Mouse (Mus musculus) testis, adult 2 months (tissue): Measurements from ENCODE around the gene Shank2. TPM values are rescaled to one million over a fixed set of nuclear protein-coding genes. Genes with fewer than 3 reads are reported as not detected.

Experiments used
- H3K27ac ChIP-seq: fragments of 200-500 bp; 2 replicates; pipeline ENCODE4 v1.5.1; 2012; ENCODE audit warnings: low read depth, low read length; ENCODE audit not compliant: control insufficient read depth, insufficient read depth
- H3K27me3 ChIP-seq: fragments of 200-500 bp; 2 replicates; pipeline ENCODE4 v1.6.1; 2012; ENCODE audit warnings: mild to moderate bottlenecking, low read length, moderate library complexity; ENCODE audit not compliant: control insufficient read depth, insufficient read depth
- H3K36me3 ChIP-seq: fragments of 200-500 bp; 2 replicates; pipeline ENCODE4 v1.6.1; 2012; ENCODE audit warnings: mild to moderate bottlenecking, low read length; ENCODE audit not compliant: control insufficient read depth, insufficient read depth
- H3K4me1 ChIP-seq: fragments of 200-500 bp; 2 replicates; pipeline ENCODE4 v1.6.1; 2012; ENCODE audit warnings: low read length; ENCODE audit not compliant: control insufficient read depth, insufficient read depth
- H3K4me3 ChIP-seq: fragments of 200-500 bp; 2 replicates; pipeline ENCODE4 v1.5.1; 2012; ENCODE audit warnings: low read depth, mild to moderate bottlenecking, low read length, moderate library complexity, mixed read lengths; ENCODE audit not compliant: control insufficient read depth
- CTCF ChIP-seq: fragments of 200-500 bp; IDR thresholded peaks from 2 replicates; pipeline ENCODE4 v1.5.1; 2012; ENCODE audit warnings: low read depth, mild to moderate bottlenecking, inconsistent platforms, low read length, moderate library complexity; ENCODE audit not compliant: control insufficient read depth, insufficient read depth, insufficient replicate concordance
- POLR2A ChIP-seq: fragments of 200-500 bp; IDR thresholded peaks from 2 replicates; pipeline ENCODE4 v1.6.1; 2012; ENCODE audit warnings: low read depth, mild to moderate bottlenecking, inconsistent platforms, low read length, moderate library complexity; ENCODE audit not compliant: control insufficient read depth
- polyA plus RNA-seq: library from polyadenylated mRNA; depleted of rRNA; stranded (reverse); fragments of >200 nt; gene quantifications from 2 replicates; pipeline ENCODE4 v1.2.3, GENCODE M21; 2012

Gene Shank2
- polyA plus RNA-seq, 1 experiment: 34.7 TPM

DNA sequence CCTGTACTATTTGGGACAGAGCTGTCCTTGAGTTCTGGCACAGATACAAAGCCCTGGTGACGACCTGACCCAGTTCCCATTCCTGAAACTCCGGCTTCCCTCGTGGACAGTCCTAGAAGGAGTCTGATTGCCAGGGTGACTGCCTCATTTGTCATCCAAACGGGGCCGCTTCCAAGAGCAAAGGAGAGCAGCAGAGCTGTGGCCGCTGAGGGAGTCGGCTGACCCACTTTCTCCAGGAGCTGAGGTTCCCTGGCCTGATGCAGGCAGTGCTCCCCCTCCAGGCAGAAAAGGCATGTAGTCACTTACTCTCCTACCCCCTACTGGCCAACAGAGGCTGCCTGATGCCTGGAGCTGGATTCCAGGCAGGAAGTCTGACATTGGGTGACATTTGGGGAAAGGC is 206.1 kb downstream of the Shank2 start:
- Histone ChIP-seq H3K4me3 (no peak overlapping the region), H3K36me3 (no peaks in the 10 kb centered on the region), H3K4me1 (no peaks in the 10 kb centered on the region), H3K27me3 (no peaks in the 10 kb centered on the region), H3K27ac (no peak overlapping the region)
- TF ChIP-seq POLR2A (no peak), CTCF (peak; percentile 68; the same call in 1 of the 2 replicates)

DNA sequence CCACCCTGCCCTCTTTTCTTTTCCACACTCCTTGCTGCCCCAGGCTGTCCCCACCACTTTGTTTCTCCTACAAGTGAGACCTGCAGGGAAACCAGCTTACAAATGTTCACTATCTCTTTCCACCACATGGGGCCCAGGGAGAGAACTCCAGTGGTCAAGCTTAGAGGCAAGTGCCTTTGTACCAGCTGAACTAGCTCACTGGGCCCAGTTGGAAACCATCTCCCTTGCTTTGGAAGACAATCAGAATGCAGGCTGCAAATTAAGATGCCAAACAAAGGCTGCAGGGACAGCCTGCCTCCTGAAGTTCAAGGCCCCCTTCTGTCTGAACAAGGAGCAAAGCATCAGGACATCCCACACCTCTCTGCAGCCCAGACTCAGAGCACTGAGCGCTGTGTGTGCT is 206.9 kb downstream of the Shank2 start:
- Histone ChIP-seq H3K4me1 (no peaks in the 10 kb centered on the region), H3K27ac (no peak overlapping the region), H3K36me3 (no peaks in the 10 kb centered on the region), H3K27me3 (no peaks in the 10 kb centered on the region), H3K4me3 (no peak overlapping the region)
- TF ChIP-seq CTCF: no peak
- no peak for TF ChIP-seq POLR2A

GRCm38 (mm10) chr7:144210526-144210925 is 208.8 kb downstream of the Shank2 start:
- Histone ChIP-seq H3K4me3 (no peak overlapping the region), H3K27me3 (no peaks in the 10 kb centered on the region), H3K27ac (no peak overlapping the region), H3K36me3 (no peaks in the 10 kb centered on the region), H3K4me1 (no peaks in the 10 kb centered on the region)
- no peak for TF ChIP-seq POLR2A

DNA sequence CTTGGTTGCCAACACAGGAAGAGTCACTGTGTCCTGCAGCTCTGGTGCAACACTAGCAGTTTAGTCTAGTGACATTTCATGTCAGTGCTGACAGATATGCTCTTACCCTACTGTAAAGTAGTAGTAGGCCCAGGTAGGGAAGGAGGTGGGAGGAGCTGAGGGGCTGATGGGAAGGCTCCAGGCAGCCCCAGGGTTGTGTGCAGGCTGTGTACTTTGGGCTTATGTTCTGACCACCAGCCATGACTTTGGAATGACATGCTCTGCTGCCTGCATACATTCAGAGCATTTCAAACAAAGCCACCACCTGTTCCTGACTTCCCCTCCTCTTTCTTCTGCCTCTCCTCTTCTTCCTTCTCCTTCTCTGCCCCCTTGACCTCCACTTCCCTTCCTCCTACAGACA is 211.0 kb downstream of the Shank2 start:
- H3K36me3 ChIP-seq: no peaks in the 10 kb centered on the region
- no peak for TF ChIP-seq CTCF
- no peak for TF ChIP-seq POLR2A
- H3K4me1 ChIP-seq: no peaks in the 10 kb centered on the region
- no peaks in the 10 kb centered on the region for H3K27me3 ChIP-seq
- H3K27ac ChIP-seq: no peak overlapping the region
- H3K4me3 ChIP-seq: no peak overlapping the region

DNA sequence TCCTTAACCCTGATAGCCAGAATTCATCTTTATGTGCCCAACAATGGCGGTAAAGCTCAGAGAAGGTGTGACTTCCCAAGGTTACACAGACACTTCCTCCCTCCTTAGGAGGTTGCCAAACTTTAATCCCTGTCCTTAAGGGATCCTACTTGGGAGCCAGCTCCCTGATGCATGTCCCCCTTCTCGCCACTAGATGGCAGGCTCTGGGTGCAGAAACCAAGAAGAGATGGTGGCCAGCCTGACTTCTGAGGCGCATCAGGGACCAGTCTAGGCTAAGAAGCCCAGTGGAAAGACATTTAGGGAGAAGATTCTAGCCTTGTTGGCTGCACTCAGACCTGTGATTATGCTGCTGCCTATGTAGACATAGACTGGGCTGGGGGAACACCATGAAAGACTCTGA is 215.5 kb downstream of the Shank2 start:
- no peak overlapping the region for H3K4me3 ChIP-seq
- TF ChIP-seq POLR2A (no peak), CTCF (peak; percentile 89; the same call in 1 of the 2 replicates)
- H3K4me1 ChIP-seq: no peaks in the 10 kb centered on the region
- H3K27me3 ChIP-seq: no peaks in the 10 kb centered on the region
- no peak overlapping the region for H3K27ac ChIP-seq
- no peaks in the 10 kb centered on the region for H3K36me3 ChIP-seq

DNA sequence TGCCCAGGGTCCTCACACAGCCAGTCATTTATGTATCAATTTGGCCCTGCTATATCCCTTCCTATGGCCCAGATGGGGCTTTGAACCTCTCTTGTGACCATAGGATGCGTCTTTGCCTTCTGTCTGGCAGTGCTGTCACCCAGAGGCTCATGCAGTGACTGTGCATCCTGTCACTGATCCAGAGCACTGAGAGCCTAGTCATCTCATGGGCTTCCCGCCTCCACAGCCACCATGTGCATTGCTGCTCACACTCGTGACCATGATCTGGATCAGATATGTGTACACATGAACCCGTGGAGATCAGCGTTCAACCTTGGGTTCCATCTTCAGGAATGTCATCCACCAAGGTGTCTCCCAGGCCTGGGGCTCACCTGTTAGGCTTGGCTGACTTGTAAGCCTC is 227.0 kb downstream of the Shank2 start:
- TF ChIP-seq CTCF (no peak), POLR2A (no peak)
- Histone ChIP-seq H3K27ac (no peak overlapping the region), H3K36me3 (no peaks in the 10 kb centered on the region), H3K4me3 (no peak overlapping the region), H3K4me1 (no peaks in the 10 kb centered on the region), H3K27me3 (no peaks in the 10 kb centered on the region)

GRCm38 (mm10) chr7:144229421-144229820 is 227.7 kb downstream of the Shank2 start:
- TF ChIP-seq POLR2A (no peak), CTCF (no peak)
- no peaks in the 10 kb centered on the region for H3K36me3 ChIP-seq
- no peak overlapping the region for H3K4me3 ChIP-seq
- H3K27me3 ChIP-seq: no peaks in the 10 kb centered on the region
- no peak overlapping the region for H3K27ac ChIP-seq
- H3K4me1 ChIP-seq: no peaks in the 10 kb centered on the region

- H3K4me1 ChIP-seq: no peaks in the 10 kb centered on the region
Observed at GRCm38 (mm10) chr7:144232132-144232706, 230.5 kb downstream of the Shank2 start.

More at GRCm38 (mm10) chr7:144232132-144232706, 230.5 kb downstream of the Shank2 start:
- Histone ChIP-seq H3K27ac (no peak overlapping the region), H3K36me3 (no peaks in the 10 kb centered on the region), H3K4me3 (no peak overlapping the region), H3K27me3 (no peaks in the 10 kb centered on the region)
- TF ChIP-seq POLR2A (no peak), CTCF (no peak)
